Mouse (Mus musculus): ENCODE measurements around the gene Ankrd44. TPM values are rescaled to one million over a fixed set of nuclear protein-coding genes. Genes with fewer than 3 reads are reported as not detected.

Ankrd44 gene
- polyA plus RNA-seq, 1 experiment from 2014 or later: 22.5 TPM

DNA sequence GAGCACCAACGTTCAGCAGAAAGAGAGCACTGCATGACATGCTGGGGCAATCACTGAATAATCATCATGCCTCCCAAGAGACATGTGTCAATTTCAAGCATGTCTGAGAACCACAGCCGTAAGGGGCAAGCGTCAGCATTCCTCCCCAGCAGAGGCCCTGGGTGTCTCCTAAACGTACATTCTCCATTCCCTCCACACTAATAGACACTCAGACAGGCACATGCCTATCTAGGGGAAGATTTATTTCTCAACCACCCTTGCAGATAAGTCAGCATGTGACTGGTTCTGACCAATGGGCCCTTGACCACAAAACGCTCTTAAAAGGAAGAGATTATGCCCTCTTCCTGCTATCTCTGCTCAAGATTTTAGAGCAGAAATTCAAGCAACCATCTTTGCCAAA is 37.7 kb downstream of the Ankrd44 start:
- Histone ChIP-seq H3K4me1 (ENCODE audit: control insufficient read depth, insufficient read depth, low read length) (peaks cover 5% of the 10 kb centered on the region; the same call in 1 of the 2 replicates), H3K9me3 (ENCODE audit: control insufficient read depth, low read depth, low read length) (no peaks in the 10 kb centered on the region), H3K4me2 (replicated peaks; ENCODE audit: low read depth, low read length) (no peak overlapping the region), H3K36me3 (ENCODE audit: control insufficient read depth, insufficient read depth, low read length) (no peaks in the 10 kb centered on the region), H3K27ac (ENCODE audit: low read length) (no peak overlapping the region), H3K9ac (replicated peaks; ENCODE audit: low read depth, low read length) (no peak overlapping the region), H3K4me3 (ENCODE audit: low read depth, low read length) (no peak overlapping the region), H3K27me3 (ENCODE audit: control insufficient read depth, insufficient read depth, low read length) (no peaks in the 10 kb centered on the region)
- 50% methylated on average over 5 of the region's 5 CpGs for WGBS
- no peak for ATAC-seq (ENCODE audit: insufficient number of reproducible peaks, insufficient read depth, low FRiP score, low read depth)

DNA sequence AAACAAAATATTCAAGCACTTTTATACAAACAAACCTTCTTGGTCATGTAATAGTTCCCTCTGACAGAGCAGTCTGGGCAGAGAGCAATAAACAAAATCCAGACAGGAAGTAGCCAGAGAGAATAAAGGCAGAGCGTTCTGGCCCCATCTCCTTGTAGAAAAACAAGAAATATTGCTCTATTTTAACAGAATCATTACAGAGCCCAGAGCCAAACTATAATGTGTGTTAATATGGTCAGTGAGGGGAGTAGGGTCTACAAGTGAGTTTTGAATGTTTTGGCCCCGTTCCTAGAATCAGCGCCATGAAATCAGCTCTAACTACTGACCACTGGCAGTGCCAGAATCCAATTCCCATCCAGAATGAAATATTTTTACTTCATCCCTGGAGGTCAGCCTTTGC is 38.3 kb downstream of the Ankrd44 start:
- Histone ChIP-seq H3K27me3 (ENCODE audit: control insufficient read depth, insufficient read depth, low read length) (no peaks in the 10 kb centered on the region), H3K9ac (replicated peaks; ENCODE audit: low read depth, low read length) (no peak overlapping the region), H3K4me1 (ENCODE audit: control insufficient read depth, insufficient read depth, low read length) (peaks cover 5% of the 10 kb centered on the region; the same call in 1 of the 2 replicates), H3K9me3 (ENCODE audit: control insufficient read depth, low read depth, low read length) (no peaks in the 10 kb centered on the region), H3K27ac (ENCODE audit: low read length) (no peak overlapping the region), H3K4me2 (replicated peaks; ENCODE audit: low read depth, low read length) (no peak overlapping the region), H3K36me3 (ENCODE audit: control insufficient read depth, insufficient read depth, low read length) (no peaks in the 10 kb centered on the region), H3K4me3 (ENCODE audit: low read depth, low read length) (no peak overlapping the region)
- 33% methylated on average over 3 of the region's 3 CpGs for WGBS
- ATAC-seq (ENCODE audit: insufficient number of reproducible peaks, insufficient read depth, low FRiP score, low read depth): peak; percentile 4; the same call in 1 of the 2 replicates

- H3K27ac ChIP-seq (ENCODE audit: low read length): no peak overlapping the region
- H3K9ac ChIP-seq (replicated peaks; ENCODE audit: low read depth, low read length): no peak overlapping the region
- H3K36me3 ChIP-seq (ENCODE audit: control insufficient read depth, insufficient read depth, low read length): no peaks in the 10 kb centered on the region
- H3K4me2 ChIP-seq (replicated peaks; ENCODE audit: low read depth, low read length): no peak overlapping the region
- ATAC-seq (ENCODE audit: insufficient number of reproducible peaks, insufficient read depth, low FRiP score, low read depth): no peak
- H3K9me3 ChIP-seq (ENCODE audit: control insufficient read depth, low read depth, low read length): no peaks in the 10 kb centered on the region
- H3K27me3 ChIP-seq (ENCODE audit: control insufficient read depth, insufficient read depth, low read length): no peaks in the 10 kb centered on the region
- no peaks in the 10 kb centered on the region for H3K4me1 ChIP-seq (ENCODE audit: control insufficient read depth, insufficient read depth, low read length)
- no peak overlapping the region for H3K4me3 ChIP-seq (ENCODE audit: low read depth, low read length)
- WGBS: 69% methylated on average over 2 of the region's 2 CpGs
Measured at GRCm38 (mm10) chr1:54882856-54883467, 43.2 kb downstream of the Ankrd44 start.

- Histone ChIP-seq H3K4me1 (ENCODE audit: control insufficient read depth, insufficient read depth, low read length) (no peaks in the 10 kb centered on the region), H3K27me3 (ENCODE audit: control insufficient read depth, insufficient read depth, low read length) (no peaks in the 10 kb centered on the region), H3K27ac (ENCODE audit: low read length) (no peak overlapping the region), H3K9ac (replicated peaks; ENCODE audit: low read depth, low read length) (no peak overlapping the region), H3K9me3 (ENCODE audit: control insufficient read depth, low read depth, low read length) (no peaks in the 10 kb centered on the region), H3K4me3 (ENCODE audit: low read depth, low read length) (no peak overlapping the region), H3K4me2 (replicated peaks; ENCODE audit: low read depth, low read length) (no peak overlapping the region), H3K36me3 (ENCODE audit: control insufficient read depth, insufficient read depth, low read length) (no peaks in the 10 kb centered on the region)
- ATAC-seq (ENCODE audit: insufficient number of reproducible peaks, insufficient read depth, low FRiP score, low read depth): no peak
- 85% methylated on average over 3 of the region's 3 CpGs for WGBS
Measured at GRCm38 (mm10) chr1:54881523-54881922, 44.7 kb downstream of the Ankrd44 start.

DNA sequence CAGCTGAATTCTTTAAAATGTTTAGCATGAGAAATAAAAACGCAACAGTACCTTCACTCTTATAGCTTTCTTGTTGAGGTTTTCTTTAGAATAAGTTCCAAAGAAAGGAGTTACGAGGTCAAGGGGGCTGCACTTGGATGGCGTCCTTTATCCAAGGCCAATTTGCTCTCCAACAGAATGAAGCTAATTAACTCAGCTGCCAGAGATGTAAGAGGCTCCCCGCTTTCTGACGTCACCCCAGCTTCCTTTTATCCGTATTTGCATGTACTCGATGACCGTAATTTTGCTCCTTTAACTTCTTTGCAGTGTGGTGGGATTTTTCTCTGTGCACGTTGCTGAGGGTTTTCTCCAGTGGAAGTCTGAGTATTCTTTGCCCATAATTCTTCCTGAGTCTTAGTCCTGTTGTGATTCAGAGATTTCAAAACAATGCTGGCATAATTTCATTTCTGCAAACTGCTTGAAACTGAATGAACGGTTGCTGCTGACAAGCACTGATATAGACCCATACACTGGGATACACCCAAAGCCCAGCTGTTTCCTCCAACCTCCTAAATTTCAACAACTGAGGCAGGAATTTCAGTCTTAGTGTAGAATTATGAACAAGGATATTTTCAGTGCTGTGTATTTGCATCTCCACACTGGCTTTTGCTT is 48.6 kb downstream of the Ankrd44 start:
- no peak for ATAC-seq (ENCODE audit: insufficient number of reproducible peaks, insufficient read depth, low FRiP score, low read depth)
- Histone ChIP-seq H3K9ac (replicated peaks; ENCODE audit: low read depth, low read length) (no peak overlapping the region), H3K9me3 (ENCODE audit: control insufficient read depth, low read depth, low read length) (no peaks in the 10 kb centered on the region), H3K27ac (ENCODE audit: low read length) (no peak overlapping the region), H3K4me2 (replicated peaks; ENCODE audit: low read depth, low read length) (no peak overlapping the region), H3K4me3 (ENCODE audit: low read depth, low read length) (no peak overlapping the region), H3K36me3 (ENCODE audit: control insufficient read depth, insufficient read depth, low read length) (no peaks in the 10 kb centered on the region), H3K4me1 (ENCODE audit: control insufficient read depth, insufficient read depth, low read length) (peaks cover 5% of the 10 kb centered on the region; the same call in 1 of the 2 replicates), H3K27me3 (ENCODE audit: control insufficient read depth, insufficient read depth, low read length) (no peaks in the 10 kb centered on the region)
- WGBS: 73% methylated on average over 10 of the region's 10 CpGs

DNA sequence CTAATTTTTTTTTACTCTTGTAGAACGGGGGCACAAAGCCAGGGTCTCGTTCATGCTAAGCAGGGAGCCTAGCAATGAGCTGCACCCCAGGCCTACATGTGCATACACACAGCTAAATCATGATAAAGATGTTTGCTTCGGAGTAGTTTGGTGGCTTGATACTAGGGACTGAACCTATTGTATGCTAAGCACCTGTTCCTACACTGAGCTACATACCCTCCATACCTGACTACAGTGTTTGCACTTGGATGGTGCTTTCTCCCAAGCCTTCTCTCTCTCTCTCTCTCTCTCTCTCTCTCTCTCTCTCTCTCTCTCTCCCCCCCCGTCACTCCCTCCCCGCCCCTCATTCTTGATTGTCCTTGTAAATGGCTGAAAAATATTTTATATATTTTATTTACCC is 49.2 kb downstream of the Ankrd44 start:
- peaks cover 5% of the 10 kb centered on the region; the same call in 1 of the 2 replicates for H3K4me1 ChIP-seq (ENCODE audit: control insufficient read depth, insufficient read depth, low read length)

GRCm38 (mm10) chr1:54874094-54874493 is 52.1 kb downstream of the Ankrd44 start:
- no peak overlapping the region for H3K27ac ChIP-seq (ENCODE audit: low read length)
- no peaks in the 10 kb centered on the region for H3K36me3 ChIP-seq (ENCODE audit: control insufficient read depth, insufficient read depth, low read length)
- ATAC-seq (ENCODE audit: insufficient number of reproducible peaks, insufficient read depth, low FRiP score, low read depth): no peak
- H3K9ac ChIP-seq (replicated peaks; ENCODE audit: low read depth, low read length): no peak overlapping the region
- no peaks in the 10 kb centered on the region for H3K27me3 ChIP-seq (ENCODE audit: control insufficient read depth, insufficient read depth, low read length)
- no peaks in the 10 kb centered on the region for H3K9me3 ChIP-seq (ENCODE audit: control insufficient read depth, low read depth, low read length)
- peaks cover 5% of the 10 kb centered on the region; the same call in 1 of the 2 replicates for H3K4me1 ChIP-seq (ENCODE audit: control insufficient read depth, insufficient read depth, low read length)
- H3K4me2 ChIP-seq (replicated peaks; ENCODE audit: low read depth, low read length): no peak overlapping the region
- no peak overlapping the region for H3K4me3 ChIP-seq (ENCODE audit: low read depth, low read length)
- WGBS: 62% methylated on average over 6 of the region's 6 CpGs

More for the DNA sequence above, 49.2 kb downstream of the Ankrd44 start:
- Histone ChIP-seq H3K4me2 (replicated peaks; ENCODE audit: low read depth, low read length) (no peak overlapping the region), H3K36me3 (ENCODE audit: control insufficient read depth, insufficient read depth, low read length) (no peaks in the 10 kb centered on the region), H3K27me3 (ENCODE audit: control insufficient read depth, insufficient read depth, low read length) (no peaks in the 10 kb centered on the region), H3K4me3 (ENCODE audit: low read depth, low read length) (no peak overlapping the region), H3K9me3 (ENCODE audit: control insufficient read depth, low read depth, low read length) (no peaks in the 10 kb centered on the region), H3K27ac (ENCODE audit: low read length) (no peak overlapping the region), H3K9ac (replicated peaks; ENCODE audit: low read depth, low read length) (no peak overlapping the region)
- no peak for ATAC-seq (ENCODE audit: insufficient number of reproducible peaks, insufficient read depth, low FRiP score, low read depth)
- 86% methylated on average over 5 of the region's 5 CpGs for WGBS

- Histone ChIP-seq H3K4me3 (ENCODE audit: low read depth, low read length) (no peak overlapping the region), H3K4me2 (replicated peaks; ENCODE audit: low read depth, low read length) (no peak overlapping the region), H3K27ac (ENCODE audit: low read length) (no peak overlapping the region), H3K36me3 (ENCODE audit: control insufficient read depth, insufficient read depth, low read length) (no peaks in the 10 kb centered on the region), H3K9ac (replicated peaks; ENCODE audit: low read depth, low read length) (no peak overlapping the region), H3K4me1 (ENCODE audit: control insufficient read depth, insufficient read depth, low read length) (peaks cover 9% of the 10 kb centered on the region; the same call in 1 of the 2 replicates), H3K9me3 (ENCODE audit: control insufficient read depth, low read depth, low read length) (no peaks in the 10 kb centered on the region), H3K27me3 (ENCODE audit: control insufficient read depth, insufficient read depth, low read length) (no peaks in the 10 kb centered on the region)
- no peak for ATAC-seq (ENCODE audit: insufficient number of reproducible peaks, insufficient read depth, low FRiP score, low read depth)
- 52% methylated on average over 9 of the region's 9 CpGs for WGBS
Measured at GRCm38 (mm10) chr1:54872857-54873616, 53.1 kb downstream of the Ankrd44 start.

Data from stomach, embryonic 14.5 days (tissue).